Comparison of ENCODE assay signal across 23 mouse cellular contexts in genomic region chr10:83826105-83826504, GRCm38 (mm10).
"Had no signal": no experiment of that assay in that cellular context is flagged by ENCODE, and none has a peak within 500 bp of the region (broad histone marks: within the 10 kb centered on the region; RNA-seq: fewer than 3 reads in every experiment).

No protein-coding gene starts in this region.

- H3K9ac ChIP-seq: heart, embryonic 13.5 days; heart, embryonic 15.5 days; hindbrain, embryonic 13.5 days; hindbrain, embryonic 15.5 days; limb, embryonic 13.5 days; limb, embryonic 15.5 days; liver, embryonic 12.5 days; liver, embryonic 14.5 days had no signal

- H3K4me1 ChIP-seq: heart, embryonic 15.5 days; hindbrain, embryonic 13.5 days; hindbrain, embryonic 15.5 days; limb, embryonic 13.5 days; limb, embryonic 15.5 days had no signal

- H3K36me3 ChIP-seq: heart, embryonic 13.5 days; heart, embryonic 15.5 days; hindbrain, embryonic 13.5 days; hindbrain, embryonic 15.5 days; limb, embryonic 13.5 days; limb, embryonic 15.5 days; liver, embryonic 12.5 days had no signal

- H3K4me3 ChIP-seq: heart, adult 2 months; heart, embryonic 13.5 days; heart, embryonic 15.5 days; hindbrain, embryonic 13.5 days; hindbrain, embryonic 15.5 days; limb, embryonic 13.5 days; limb, embryonic 15.5 days; liver, embryonic 12.5 days had no signal

- ATAC-seq: hindbrain, postnatal 0 days; intestine, embryonic 16.5 days; liver, embryonic 12.5 days had no signal

- DNase-seq: gastrocnemius, postnatal 14 days; gastrocnemius, postnatal 36 days; heart, adult 2 months; heart, postnatal 14 days; heart, postnatal 36 days; kidney, adult 18-20 months; kidney, adult 9 months; kidney, postnatal 36 days; layer of hippocampus, adult 9-11 months; layer of hippocampus, postnatal 36 days; left cerebral cortex, postnatal 4 days; lung, adult 18-20 months had no signal

- H3K27ac ChIP-seq: heart, adult 2 months; heart, embryonic 13.5 days; heart, embryonic 15.5 days; hindbrain, embryonic 13.5 days; hindbrain, embryonic 15.5 days; hindbrain, postnatal 0 days; limb, embryonic 13.5 days; limb, embryonic 15.5 days; liver, embryonic 12.5 days; liver, embryonic 14.5 days had no signal

- H3K9me3 ChIP-seq: heart, embryonic 13.5 days; heart, embryonic 15.5 days; hindbrain, embryonic 13.5 days; hindbrain, embryonic 15.5 days; limb, embryonic 13.5 days; limb, embryonic 15.5 days; liver, embryonic 12.5 days had no signal

- H3K27me3 ChIP-seq: heart, embryonic 13.5 days; heart, embryonic 15.5 days; hindbrain, embryonic 13.5 days; hindbrain, embryonic 15.5 days; limb, embryonic 13.5 days; limb, embryonic 15.5 days; liver, embryonic 12.5 days had no signal

- H3K4me2 ChIP-seq: heart, embryonic 11.5 days; heart, embryonic 13.5 days; heart, embryonic 15.5 days; hindbrain, embryonic 13.5 days; hindbrain, embryonic 15.5 days; limb, embryonic 13.5 days; limb, embryonic 15.5 days; liver, embryonic 12.5 days had no signal
